Mouse (Mus musculus) yolk sac, embryonic 10.5 days (tissue): ENCODE results near the gene Tulp4.
A peak's percentile ranks its signal among the peaks of the same experiment; 100 is the strongest.

ENCODE experiments used
- DNase-seq: peaks from one replicate; pipeline ENCODE4 v3.0.0-alpha.2; 2017; ENCODE audit warnings: low spot score

Gene Tulp4

GRCm38 (mm10) chr17:6106361-6107014 lies at the start of gene Tulp4:
Tulp4 (plus strand) TSS chr17:6106437.
- peak; percentile 93 for DNase-seq

GRCm38 (mm10) chr17:6062793-6063192 lies 43.4 kb upstream of the Tulp4 start:
- no peak for DNase-seq

- no peak for DNase-seq
Measured at GRCm38 (mm10) chr17:6063532-6063931, 42.7 kb upstream of the Tulp4 start.

GRCm38 (mm10) chr17:6066021-6066420 lies 40.2 kb upstream of the Tulp4 start:
- no peak for DNase-seq

- no peak for DNase-seq
Measured at GRCm38 (mm10) chr17:6067613-6068012, 38.6 kb upstream of the Tulp4 start.

GRCm38 (mm10) chr17:6069866-6070265 lies 36.4 kb upstream of the Tulp4 start:
- DNase-seq, result no peak

GRCm38 (mm10) chr17:6073405-6073804 lies 32.8 kb upstream of the Tulp4 start:
- DNase-seq, result no peak

GRCm38 (mm10) chr17:6079287-6080122 lies 26.7 kb upstream of the Tulp4 start, which contains the start of the genes Serac1 and Gtf2h5:
Serac1 (minus strand) TSS chr17:6079741.
Gtf2h5 (plus strand) TSS chr17:6079786.
- DNase-seq, result peak; percentile 98

GRCm38 (mm10) chr17:6083323-6083890 lies 22.8 kb upstream of the Tulp4 start:
- DNase-seq, result no peak

- DNase-seq, result peak; percentile 17
Measured at GRCm38 (mm10) chr17:6091604-6092003, 14.6 kb upstream of the Tulp4 start.

GRCm38 (mm10) chr17:6095579-6095978 lies 10.7 kb upstream of the Tulp4 start:
- no peak for DNase-seq

GRCm38 (mm10) chr17:6097884-6098283 lies 8.4 kb upstream of the Tulp4 start:
- no peak for DNase-seq

GRCm38 (mm10) chr17:6102287-6102686 lies 4.0 kb upstream of the Tulp4 start:
- no peak for DNase-seq

- no peak for DNase-seq
Measured at GRCm38 (mm10) chr17:6103566-6103965, 2.7 kb upstream of the Tulp4 start.

GRCm38 (mm10) chr17:6107015-6107601 lies 871 bp downstream of the Tulp4 start:
- DNase-seq, result peak; percentile 58

- DNase-seq, result no peak
Measured at GRCm38 (mm10) chr17:6108175-6108574, 1.9 kb downstream of the Tulp4 start.

GRCm38 (mm10) chr17:6110956-6111355 lies 4.7 kb downstream of the Tulp4 start:
- no peak for DNase-seq

GRCm38 (mm10) chr17:6113653-6114052 lies 7.4 kb downstream of the Tulp4 start:
- no peak for DNase-seq

- no peak for DNase-seq
Measured at GRCm38 (mm10) chr17:6115085-6115484, 8.8 kb downstream of the Tulp4 start.

- DNase-seq, result no peak
Measured at GRCm38 (mm10) chr17:6117148-6117725, 11.0 kb downstream of the Tulp4 start.

GRCm38 (mm10) chr17:6117917-6118316 lies 11.7 kb downstream of the Tulp4 start:
- no peak for DNase-seq

GRCm38 (mm10) chr17:6118861-6119260 lies 12.6 kb downstream of the Tulp4 start:
- DNase-seq, result no peak
